Mouse (Mus musculus) kidney, postnatal 0 days (tissue): ENCODE measurements at regions not wholly inside any gene's neighbourhood (a gene's known extent, or its start where the extent isn't known, plus 50 kb on each side); places are given as distances from the start of the nearest gene placed in this dataset.

Experiments used
- ATAC-seq: fragments of 200-750 bp; cut with Nextera tagmentation; replicated peaks from 2 replicates; pipeline ENCODE4 v1.8.0; 2017; ENCODE audit warnings: low read depth, moderate number of reproducible peaks, moderate TSS enrichment, moderate library complexity; ENCODE audit not compliant: low FRiP score
- DNase-seq: peaks from one replicate; pipeline ENCODE4 v3.0.0-alpha.2; 2016; ENCODE audit warnings: low spot score
- H3K27ac ChIP-seq: fragments of 300-500 bp; sonication (generic); 2 replicates; pipeline ENCODE4 v1.5.1; 2014; ENCODE audit warnings: mild to moderate bottlenecking
- H3K27me3 ChIP-seq: fragments of 300-500 bp; sonication (generic); 2 replicates; pipeline ENCODE4 v1.6.1; 2014; ENCODE audit warnings: low read length, mixed read lengths; ENCODE audit not compliant: insufficient read depth
- H3K36me3 ChIP-seq: fragments of 300-500 bp; sonication (generic); 2 replicates; pipeline ENCODE4 v1.6.1; 2014; ENCODE audit warnings: low read length, mixed read lengths; ENCODE audit not compliant: insufficient read depth
- H3K4me1 ChIP-seq: fragments of 300-500 bp; sonication (generic); replicated peaks from 2 replicates; pipeline ENCODE4 v1.6.1; 2014; ENCODE audit warnings: antibody characterized with exemption, low read length, mixed read lengths; ENCODE audit not compliant: insufficient read depth
- H3K4me2 ChIP-seq: fragments of 300-500 bp; sonication (generic); 2 replicates; pipeline ENCODE4 v1.6.1; 2014; ENCODE audit warnings: mild to moderate bottlenecking, low read length, moderate library complexity, mixed read lengths
- H3K4me3 ChIP-seq: fragments of 300-500 bp; sonication (generic); replicated peaks from 2 replicates; pipeline ENCODE4 v1.5.1; 2014; ENCODE audit warnings: low read depth, low read length
- H3K9ac ChIP-seq: fragments of 300-500 bp; sonication (generic); 2 replicates; pipeline ENCODE4 v1.6.1; 2014; ENCODE audit warnings: low read depth, low read length
- H3K9me3 ChIP-seq: fragments of 300-500 bp; sonication (generic); replicated peaks from 2 replicates; pipeline ENCODE4 v1.6.1; 2016; ENCODE audit warnings: low read length, inconsistent platforms, mixed read lengths
- CTCF ChIP-seq: IDR thresholded peaks from 2 replicates; pipeline ENCODE4 v1.5.1; 2016; ENCODE audit warnings: antibody characterized with exemption, low read depth, mild to moderate bottlenecking, moderate library complexity
- WGBS: fragments of 180-500 bp; shearing (Covaris S2); extraction: QIAGEN DNeasy Blood & Tissue Kit; methylation state at CpG from one replicate; pipeline ENCODE4 v1.1.7; 2014; 5-methylcytosine and 5-hydroxymethylcytosine counted together

DNA sequence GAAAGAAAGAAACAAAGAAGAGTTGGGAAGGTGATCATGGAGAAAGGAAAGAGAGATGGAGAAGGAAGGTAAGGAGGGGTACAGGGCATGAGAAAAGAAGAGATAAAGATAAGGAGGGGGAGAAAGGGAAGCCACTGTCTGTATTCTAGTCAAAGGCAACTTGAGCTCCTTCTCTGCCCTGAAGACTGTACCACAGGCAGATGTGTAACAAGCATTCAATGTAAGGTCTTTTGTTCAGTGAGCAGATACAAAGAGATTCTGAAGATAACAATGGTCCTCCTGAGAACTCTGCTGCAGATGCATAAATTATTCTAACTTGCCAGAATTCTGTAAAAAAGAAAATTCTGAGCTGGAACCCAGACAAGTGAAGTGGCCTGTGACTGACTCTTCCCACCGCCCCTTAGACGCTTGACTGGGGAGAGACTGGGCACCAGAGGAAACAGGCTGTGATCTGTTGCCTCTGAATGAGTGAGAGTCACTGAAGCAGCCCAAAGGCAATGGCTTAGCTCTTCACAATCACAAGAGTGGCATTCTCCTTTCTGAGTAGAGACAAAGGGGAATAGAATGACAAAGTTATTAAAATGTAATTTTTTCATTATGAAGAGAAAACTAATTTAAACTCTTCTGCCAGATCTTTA lies 564.0 kb upstream of the Arpp21 start:
- ATAC-seq (no peak), DNase-seq (no peak)
- H3K36me3 ChIP-seq, result no peaks in the 10 kb centered on the region
- no peak overlapping the region for H3K4me3 ChIP-seq
- H3K4me1 ChIP-seq, result no peaks in the 10 kb centered on the region
- H3K27ac ChIP-seq, result no peak overlapping the region
- 35% methylated on average over 2 of the region's 2 CpGs for WGBS
- no peak for TF ChIP-seq CTCF
- no peaks in the 10 kb centered on the region for H3K9me3 ChIP-seq
- H3K9ac ChIP-seq, result no peak overlapping the region
- H3K4me2 ChIP-seq, result no peak overlapping the region
- H3K27me3 ChIP-seq, result no peaks in the 10 kb centered on the region

GRCm38 (mm10) chr9:112793537-112793936 lies 557.8 kb upstream of the Arpp21 start:
- 71% methylated on average over 2 of the region's 2 CpGs for WGBS
- Histone ChIP-seq H3K4me2 (no peak overlapping the region), H3K9ac (no peak overlapping the region), H3K27me3 (no peaks in the 10 kb centered on the region), H3K4me3 (no peak overlapping the region), H3K4me1 (no peaks in the 10 kb centered on the region), H3K36me3 (no peaks in the 10 kb centered on the region), H3K27ac (no peak overlapping the region), H3K9me3 (no peaks in the 10 kb centered on the region)
- ATAC-seq (no peak), DNase-seq (peak; percentile 9)
- peak; percentile 57 for TF ChIP-seq CTCF

- Histone ChIP-seq H3K9me3 (no peaks in the 10 kb centered on the region), H3K36me3 (no peaks in the 10 kb centered on the region), H3K4me1 (no peaks in the 10 kb centered on the region), H3K27ac (no peak overlapping the region), H3K27me3 (no peaks in the 10 kb centered on the region), H3K4me2 (no peak overlapping the region), H3K9ac (no peak overlapping the region), H3K4me3 (no peak overlapping the region)
- WGBS, result 86% methylated on average over 3 of the region's 3 CpGs
- no peak for ATAC-seq
- no peak for TF ChIP-seq CTCF
- DNase-seq, result no peak
Measured at GRCm38 (mm10) chr9:112771981-112772380, 536.2 kb upstream of the Arpp21 start.

DNA sequence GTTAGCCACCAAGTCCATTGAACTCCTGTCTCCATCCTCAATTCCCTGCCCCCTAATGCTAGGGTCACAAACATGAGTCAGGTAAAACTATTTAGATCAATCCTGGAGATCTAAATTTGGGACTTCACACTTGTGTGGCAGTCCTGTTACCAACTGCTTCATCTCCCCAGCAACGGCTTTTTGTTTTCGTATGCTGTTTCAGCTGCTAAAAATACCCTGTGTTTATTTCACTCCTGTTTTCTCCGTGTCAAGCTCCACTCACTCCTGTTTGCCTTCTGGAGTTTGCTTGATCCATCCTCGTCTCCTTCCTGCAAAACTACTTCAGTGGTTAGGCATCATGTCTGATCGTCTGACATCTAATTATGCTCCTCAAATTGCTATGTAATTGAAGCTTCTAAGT lies 508.9 kb upstream of the Arpp21 start:
- WGBS, result 53% methylated on average over 5 of the region's 5 CpGs
- no peaks in the 10 kb centered on the region for H3K9me3 ChIP-seq
- no peaks in the 10 kb centered on the region for H3K4me1 ChIP-seq
- H3K36me3 ChIP-seq, result no peaks in the 10 kb centered on the region
- no peak for DNase-seq
- H3K4me2 ChIP-seq, result no peak overlapping the region
- no peak for TF ChIP-seq CTCF
- no peak overlapping the region for H3K27ac ChIP-seq
- H3K9ac ChIP-seq, result no peak overlapping the region
- ATAC-seq, result no peak
- H3K4me3 ChIP-seq, result no peak overlapping the region
- no peaks in the 10 kb centered on the region for H3K27me3 ChIP-seq

DNA sequence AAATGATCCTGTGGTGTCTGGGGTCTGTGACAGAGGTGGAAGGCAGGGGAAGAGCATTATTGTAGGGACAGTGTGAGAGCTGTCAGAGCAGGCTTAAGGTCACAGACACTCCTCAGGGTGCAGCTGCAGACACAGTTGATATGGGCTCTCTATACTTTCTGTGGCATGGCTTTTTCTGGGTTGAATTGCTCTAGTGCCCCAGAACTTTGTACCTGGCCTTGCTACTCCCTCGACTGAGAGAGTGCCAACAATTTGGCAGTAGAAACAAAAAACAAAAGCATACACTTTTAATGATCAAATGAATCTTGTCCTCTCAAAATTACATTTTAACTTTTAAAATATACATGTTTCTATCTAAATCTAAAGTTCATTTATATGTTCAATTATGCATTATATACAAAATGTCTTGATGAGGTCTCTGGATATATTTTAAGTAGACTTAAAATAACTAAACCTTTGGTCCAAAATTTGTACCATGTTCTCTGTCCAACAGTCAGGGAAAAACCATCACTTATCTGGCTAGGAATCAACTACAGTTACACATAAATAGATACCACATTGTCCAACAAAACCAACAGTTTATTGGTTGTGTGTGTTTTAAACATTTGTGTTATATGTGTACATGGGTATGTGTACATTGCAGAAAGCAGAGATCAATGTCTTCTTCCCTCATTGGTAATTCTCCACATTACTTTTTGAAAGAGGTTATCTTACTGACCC lies 508.3 kb upstream of the Arpp21 start:
- Histone ChIP-seq H3K27me3 (no peaks in the 10 kb centered on the region), H3K4me2 (no peak overlapping the region), H3K27ac (no peak overlapping the region), H3K9ac (no peak overlapping the region), H3K4me3 (no peak overlapping the region), H3K9me3 (no peaks in the 10 kb centered on the region), H3K4me1 (no peaks in the 10 kb centered on the region), H3K36me3 (no peaks in the 10 kb centered on the region)
- TF ChIP-seq CTCF, result no peak
- DNase-seq (no peak), ATAC-seq (no peak)
- 58% methylated on average over 1 of the region's 1 CpGs for WGBS

GRCm38 (mm10) chr9:112735761-112736160 lies 500.0 kb upstream of the Arpp21 start:
- Histone ChIP-seq H3K27ac (no peak overlapping the region), H3K4me3 (no peak overlapping the region), H3K36me3 (no peaks in the 10 kb centered on the region), H3K9ac (no peak overlapping the region), H3K4me2 (no peak overlapping the region), H3K9me3 (no peaks in the 10 kb centered on the region), H3K27me3 (no peaks in the 10 kb centered on the region), H3K4me1 (no peaks in the 10 kb centered on the region)
- no peak for TF ChIP-seq CTCF
- ATAC-seq (no peak), DNase-seq (no peak)
